Mouse (Mus musculus): ENCODE data around the gene Rbms3.

DNA sequence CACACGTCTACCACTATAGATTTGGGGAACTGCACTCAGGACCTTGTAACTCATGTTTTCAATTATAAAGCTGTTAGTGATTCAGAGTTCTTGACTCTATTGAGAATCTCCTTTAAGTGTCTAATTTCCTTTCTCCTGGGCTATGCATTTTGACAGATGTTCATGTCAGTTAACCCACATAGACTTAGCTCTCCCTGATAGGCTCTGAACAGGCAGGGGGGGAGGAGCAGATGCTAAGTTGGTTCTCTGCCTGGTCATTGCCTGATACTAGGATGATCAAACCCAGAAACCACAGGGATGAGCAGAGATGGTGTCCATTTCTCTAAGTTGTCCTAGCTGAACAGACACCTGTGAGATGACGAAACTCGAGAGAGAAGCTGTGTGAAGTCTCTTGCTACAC lies 707.2 kb downstream of the Rbms3 start:
- TF ChIP-seq CTCF (IDR thresholded peaks at IDR 0.05; ENCODE audit: low read depth, low read length) (no peak), POLR2A (IDR thresholded peaks at IDR 0.05; ENCODE audit: extremely low read depth, insufficient read depth, low read length) (no peak)

Measured in liver, adult 2 months (tissue).